Mouse (Mus musculus) brain, embryonic 14.5 days (tissue): ENCODE results near the gene Igfbp1. TPM values are rescaled to one million over a fixed set of nuclear protein-coding genes. Genes with fewer than 3 reads are reported as not detected.

Experiments used
- DNase-seq: peaks from one replicate; pipeline ENCODE4 v3.0.0-alpha.2; 2011; ENCODE audit warnings: low read depth
- CTCF ChIP-seq: fragments of 200-500 bp; IDR thresholded peaks from 2 replicates; pipeline ENCODE4 v1.5.1; 2012; ENCODE audit warnings: inconsistent platforms, mild to moderate bottlenecking, moderate library complexity, borderline replicate concordance; ENCODE audit not compliant: insufficient read depth, insufficient read length; ENCODE audit errors: extremely low read depth
- POLR2A ChIP-seq: fragments of 200-500 bp; IDR thresholded peaks from 2 replicates; pipeline ENCODE4 v1.6.1; 2012; ENCODE audit warnings: mild to moderate bottlenecking, inconsistent platforms, borderline replicate concordance; ENCODE audit not compliant: poor library complexity, insufficient read depth, insufficient read length, severe bottlenecking; ENCODE audit errors: extremely low read depth
- polyA plus RNA-seq: library from polyadenylated mRNA; depleted of rRNA; stranded (reverse); fragments of >200 nt; gene quantifications from 2 replicates; pipeline ENCODE4 v1.2.3, GENCODE M21; 2012; rRNA removed

Gene Igfbp1
- polyA plus RNA-seq: 0.15 and 0.22 TPM in 2 replicates

DNA sequence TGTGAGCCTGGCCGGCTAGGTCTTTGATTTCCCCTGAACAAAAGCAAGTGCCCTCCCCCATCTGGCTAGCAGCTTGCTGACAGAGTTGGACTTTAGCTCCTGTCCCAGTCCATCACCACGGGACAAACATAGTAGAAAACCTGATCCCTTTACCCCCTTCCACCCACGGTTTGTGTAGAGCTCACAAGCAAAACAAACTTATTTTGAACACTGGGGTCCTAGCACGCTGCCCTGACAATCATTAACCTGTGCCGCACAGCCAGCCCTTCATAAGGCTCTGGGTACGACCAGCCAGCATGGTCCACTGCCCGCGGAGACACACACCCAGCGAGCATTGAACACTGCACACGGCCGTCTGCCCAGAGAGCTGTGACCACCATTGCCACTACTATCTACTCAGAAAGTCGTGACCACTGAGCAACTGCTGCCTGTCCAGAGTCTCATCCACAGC, at the start of gene Igfbp1:
Gene Igfbp1 (plus strand): TSS at position 292 of the 451 bp plus-strand sequence.
- TF ChIP-seq POLR2A (no peak), CTCF (no peak)
- peak; percentile 31 for DNase-seq

DNA sequence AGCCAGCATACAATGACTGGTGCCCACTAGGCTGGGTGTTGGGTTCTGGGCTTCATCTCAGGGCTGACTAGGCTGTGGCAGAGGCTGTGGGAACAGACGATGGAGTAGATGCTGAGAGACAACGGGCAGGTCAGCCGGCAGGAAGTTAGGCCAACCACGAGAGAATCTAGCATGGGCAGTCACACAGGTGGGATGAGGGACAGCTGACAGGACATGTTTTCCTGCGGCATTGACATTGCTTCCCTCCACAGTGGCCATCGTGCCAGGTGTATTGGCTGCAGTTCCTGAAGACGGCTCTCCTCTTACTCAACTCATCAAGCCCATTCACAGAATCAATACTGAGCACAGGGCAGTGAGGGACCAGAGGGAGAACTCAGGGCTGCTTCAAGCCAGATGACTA, 49.6 kb upstream of the Igfbp1 start:
- TF ChIP-seq POLR2A (no peak), CTCF (no peak)
- DNase-seq: no peak

GRCm38 (mm10) chr11:7149471-7149870, 48.1 kb upstream of the Igfbp1 start:
- TF ChIP-seq CTCF: no peak
- no peak for TF ChIP-seq POLR2A

GRCm38 (mm10) chr11:7150511-7150910, 47.1 kb upstream of the Igfbp1 start:
- DNase-seq: peak; percentile 68
- TF ChIP-seq POLR2A (no peak), CTCF (no peak)

More at GRCm38 (mm10) chr11:7149471-7149870, 48.1 kb upstream of the Igfbp1 start:
- DNase-seq: no peak

DNA sequence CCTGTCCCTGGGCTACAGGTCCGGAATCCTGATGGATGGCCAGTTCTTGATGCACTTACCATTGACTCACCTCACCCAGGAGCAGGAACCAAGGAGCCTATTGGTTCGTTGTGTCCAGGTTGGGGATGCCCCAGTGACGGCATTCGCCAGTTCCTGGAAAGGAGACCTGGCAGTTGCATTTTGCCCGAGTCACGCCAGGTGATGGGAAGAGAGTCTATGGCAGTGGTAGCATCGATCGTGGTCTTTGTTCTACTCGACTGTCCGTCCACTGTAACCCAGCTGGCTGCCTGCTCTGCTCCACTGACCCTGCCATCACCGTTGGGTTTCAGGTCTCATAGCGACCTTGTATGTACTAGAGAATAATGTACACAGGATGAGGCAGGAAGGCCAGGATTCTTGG, 45.2 kb upstream of the Igfbp1 start:
- TF ChIP-seq CTCF (no peak), POLR2A (no peak)
- no peak for DNase-seq

- TF ChIP-seq CTCF (no peak), POLR2A (no peak)
- DNase-seq: no peak
Observed at GRCm38 (mm10) chr11:7153081-7153480, 44.5 kb upstream of the Igfbp1 start.

DNA sequence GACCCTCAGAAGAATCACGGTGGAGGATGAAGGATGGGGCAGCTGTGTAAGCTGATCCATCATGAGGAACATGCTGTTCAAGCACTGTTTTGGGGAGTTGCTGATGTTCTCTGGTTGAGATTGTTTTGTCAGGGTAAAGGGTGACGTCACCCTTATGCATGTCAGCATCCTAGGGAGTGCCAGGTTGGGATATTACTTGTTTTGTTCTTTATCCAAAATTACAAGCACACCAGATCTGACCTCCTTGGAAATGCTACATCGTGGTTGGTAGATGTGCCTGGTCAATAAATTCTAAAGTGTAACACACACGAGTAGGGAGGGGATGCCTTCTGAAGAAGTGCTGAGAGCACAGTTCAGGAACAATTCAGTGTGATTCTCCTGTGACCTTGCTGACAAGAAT, 41.2 kb upstream of the Igfbp1 start:
- no peak for TF ChIP-seq CTCF
- TF ChIP-seq POLR2A: no peak
- no peak for DNase-seq

GRCm38 (mm10) chr11:7158196-7158595, 39.4 kb upstream of the Igfbp1 start:
- DNase-seq: no peak
- no peak for TF ChIP-seq POLR2A
- TF ChIP-seq CTCF: no peak

DNA sequence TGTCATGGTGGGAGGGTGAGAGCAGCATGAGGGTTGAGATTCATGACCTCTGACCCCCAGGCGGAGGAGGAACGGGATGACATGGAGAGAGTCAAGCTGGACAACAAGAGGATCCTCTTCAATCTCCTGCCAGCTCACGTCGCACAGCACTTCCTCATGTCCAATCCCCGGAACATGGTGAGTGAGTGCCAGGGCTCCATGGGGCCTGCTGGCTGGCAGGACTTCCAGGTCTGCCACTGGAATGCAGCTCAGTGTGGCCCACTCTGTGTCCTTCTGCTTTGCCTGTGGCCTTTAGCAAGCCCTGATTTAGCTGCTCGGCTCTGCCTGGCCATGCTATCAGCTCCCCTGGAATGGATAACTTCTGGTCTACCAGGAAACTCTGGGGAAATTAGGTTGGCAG, 37.4 kb upstream of the Igfbp1 start:
- DNase-seq: no peak
- TF ChIP-seq CTCF (no peak), POLR2A (no peak)

DNA sequence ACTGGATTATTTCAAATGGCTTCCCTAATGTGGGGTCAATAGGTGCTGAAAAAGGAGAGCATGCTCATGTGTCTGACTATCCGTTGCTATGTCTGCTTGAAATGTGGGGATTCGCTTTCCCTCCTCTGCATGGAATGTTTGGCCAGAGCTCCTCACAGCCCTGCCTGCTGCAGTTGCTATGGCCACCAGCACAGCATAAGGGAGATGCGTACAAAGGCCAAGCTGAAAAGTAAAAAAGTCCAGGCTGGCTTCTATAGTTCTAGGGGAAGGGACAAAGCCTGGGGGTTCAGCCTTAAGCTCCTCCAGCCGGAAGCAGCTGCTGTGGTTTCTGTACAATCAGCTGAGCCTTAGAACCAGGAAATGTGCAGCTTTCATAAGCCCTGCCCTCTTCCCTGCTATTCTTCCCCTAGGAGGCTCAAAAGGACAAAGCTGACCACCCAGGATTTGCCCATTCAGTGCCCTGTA, 36.9 kb upstream of the Igfbp1 start:
- no peak for TF ChIP-seq CTCF
- no peak for TF ChIP-seq POLR2A
- peak; percentile 67 for DNase-seq

- peak; percentile 70 for DNase-seq
- TF ChIP-seq POLR2A (no peak), CTCF (peak; percentile 70; the same call in 1 of the 2 replicates)
Observed at GRCm38 (mm10) chr11:7161502-7162174, 35.9 kb upstream of the Igfbp1 start.

- peak; percentile 30 for DNase-seq
Observed at GRCm38 (mm10) chr11:7164416-7164815, 33.2 kb upstream of the Igfbp1 start.

More at GRCm38 (mm10) chr11:7164416-7164815, 33.2 kb upstream of the Igfbp1 start:
- TF ChIP-seq POLR2A: no peak
- no peak for TF ChIP-seq CTCF
